Mouse (Mus musculus) stomach, embryonic 16.5 days (tissue): Measurements from ENCODE around the gene Dclre1c. TPM values are rescaled to one million over a fixed set of nuclear protein-coding genes. Genes with fewer than 3 reads are reported as not detected.

ENCODE experiments used
- ATAC-seq: fragments of 200-750 bp; cut with Nextera tagmentation; 2 replicates; pipeline ENCODE4 v1.8.0; 2017; ENCODE audit warnings: moderate number of reproducible peaks, moderate TSS enrichment; ENCODE audit not compliant: insufficient read depth, low FRiP score
- H3K27ac ChIP-seq: fragments of 300-500 bp; sonication (generic); 2 replicates; pipeline ENCODE4 v1.5.1; 2014; ENCODE audit warnings: low read length
- H3K27me3 ChIP-seq: fragments of 300-500 bp; sonication (generic); 2 replicates; pipeline ENCODE4 v1.6.1; 2014; ENCODE audit warnings: low read length, control low read depth, mixed read lengths; ENCODE audit not compliant: control insufficient read depth, insufficient read depth
- H3K36me3 ChIP-seq: fragments of 300-500 bp; sonication (generic); 2 replicates; pipeline ENCODE4 v1.6.1; 2014; ENCODE audit warnings: low read length; ENCODE audit not compliant: control insufficient read depth, insufficient read depth
- H3K4me1 ChIP-seq: fragments of 300-500 bp; sonication (generic); 2 replicates; pipeline ENCODE4 v1.6.1; 2014; ENCODE audit warnings: low read length, control low read depth, mixed read lengths; ENCODE audit not compliant: control insufficient read depth, insufficient read depth
- H3K4me2 ChIP-seq: fragments of 300-500 bp; sonication (generic); 2 replicates; pipeline ENCODE4 v1.6.1; 2014; ENCODE audit warnings: low read depth, low read length, mixed read lengths
- H3K4me3 ChIP-seq: fragments of 300-500 bp; sonication (generic); replicated peaks from 2 replicates; pipeline ENCODE4 v1.5.1; 2014; ENCODE audit warnings: mild to moderate bottlenecking, low read length
- H3K9ac ChIP-seq: fragments of 300-500 bp; sonication (generic); 2 replicates; pipeline ENCODE4 v1.6.1; 2014; ENCODE audit warnings: low read length
- H3K9me3 ChIP-seq: fragments of 300-500 bp; sonication (generic); replicated peaks from 2 replicates; pipeline ENCODE4 v1.6.1; 2016; ENCODE audit warnings: low read length, control low read depth; ENCODE audit not compliant: control insufficient read depth
- WGBS: fragments of 180-500 bp; shearing (Covaris S2); extraction: QIAGEN DNeasy Blood & Tissue Kit; methylation state at CpG from one replicate; pipeline ENCODE4 v1.1.7; 2014; 5-methylcytosine and 5-hydroxymethylcytosine counted together
- polyA plus RNA-seq: library from polyadenylated mRNA; unstranded; fragments of >200 nt; fragmentation: Nextera tagmentation; extraction: Ambion mirVana; gene quantifications from 2 replicates; pipeline ENCODE4 v1.2.1, GENCODE M21; 2015

The Dclre1c gene
- polyA plus RNA-seq, 1 experiment from 2014 or later, result 5.9 TPM

GRCm38 (mm10) chr2:3453096-3453495 is 29.2 kb downstream of the Dclre1c start:
- H3K4me3 ChIP-seq, result no peak overlapping the region
- WGBS, result 87% methylated on average over 3 of the region's 3 CpGs
- no peak for ATAC-seq
- no peaks in the 10 kb centered on the region for H3K27me3 ChIP-seq
- no peaks in the 10 kb centered on the region for H3K9me3 ChIP-seq
- no peak overlapping the region for H3K9ac ChIP-seq
- no peak overlapping the region for H3K27ac ChIP-seq
- H3K4me2 ChIP-seq, result no peak overlapping the region
- no peaks in the 10 kb centered on the region for H3K4me1 ChIP-seq
- no peaks in the 10 kb centered on the region; the same call in 1 of the 2 replicates for H3K36me3 ChIP-seq

DNA sequence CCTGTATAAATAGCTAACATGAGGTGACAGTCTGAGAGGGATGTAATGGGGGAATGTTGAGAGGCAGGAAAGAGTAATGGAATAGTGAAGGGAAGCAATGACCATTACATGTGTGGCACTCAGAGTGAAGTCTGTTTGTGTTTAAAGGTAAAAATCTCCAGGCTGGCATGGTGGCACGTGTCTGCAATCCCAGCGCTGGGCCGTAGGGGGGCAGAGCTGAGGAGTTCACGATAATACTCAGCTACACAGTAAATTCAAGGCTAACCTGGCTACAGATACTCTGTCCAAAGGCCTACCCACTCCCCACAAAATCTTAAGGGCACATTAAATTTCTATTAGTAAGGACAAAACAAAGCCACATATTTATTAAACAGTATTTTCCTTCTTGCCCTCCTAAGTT is 32.7 kb downstream of the Dclre1c start:
- no peak for ATAC-seq
- H3K9me3 ChIP-seq, result no peaks in the 10 kb centered on the region
- H3K4me3 ChIP-seq, result no peak overlapping the region
- H3K36me3 ChIP-seq, result no peaks in the 10 kb centered on the region; the same call in none of the 2 replicates
- H3K27me3 ChIP-seq, result no peaks in the 10 kb centered on the region
- no peaks in the 10 kb centered on the region for H3K4me1 ChIP-seq
- WGBS, result 79% methylated on average over 4 of the region's 4 CpGs
- H3K9ac ChIP-seq, result no peak overlapping the region
- H3K4me2 ChIP-seq, result no peak overlapping the region
- H3K27ac ChIP-seq, result no peak overlapping the region

- H3K4me3 ChIP-seq, result peak overlapping the region; percentile 98
- H3K4me2 ChIP-seq, result peak overlapping the region; percentile 88
- no peaks in the 10 kb centered on the region for H3K27me3 ChIP-seq
- peaks cover 12% of the 10 kb centered on the region for H3K4me1 ChIP-seq
- peak overlapping the region; percentile 92 for H3K27ac ChIP-seq
- under 1% methylated on average over 12 of the region's 12 CpGs for WGBS
- ATAC-seq, result no peak
- no peaks in the 10 kb centered on the region for H3K9me3 ChIP-seq
- H3K9ac ChIP-seq, result peak overlapping the region; percentile 89
- no peaks in the 10 kb centered on the region for H3K36me3 ChIP-seq
These were observed 50.0 kb downstream of the Dclre1c start for GRCm38 (mm10) chr2:3473891-3474290.

GRCm38 (mm10) chr2:3474361-3474805 is 50.5 kb downstream of the Dclre1c start:
- peaks cover 12% of the 10 kb centered on the region for H3K4me1 ChIP-seq

DNA sequence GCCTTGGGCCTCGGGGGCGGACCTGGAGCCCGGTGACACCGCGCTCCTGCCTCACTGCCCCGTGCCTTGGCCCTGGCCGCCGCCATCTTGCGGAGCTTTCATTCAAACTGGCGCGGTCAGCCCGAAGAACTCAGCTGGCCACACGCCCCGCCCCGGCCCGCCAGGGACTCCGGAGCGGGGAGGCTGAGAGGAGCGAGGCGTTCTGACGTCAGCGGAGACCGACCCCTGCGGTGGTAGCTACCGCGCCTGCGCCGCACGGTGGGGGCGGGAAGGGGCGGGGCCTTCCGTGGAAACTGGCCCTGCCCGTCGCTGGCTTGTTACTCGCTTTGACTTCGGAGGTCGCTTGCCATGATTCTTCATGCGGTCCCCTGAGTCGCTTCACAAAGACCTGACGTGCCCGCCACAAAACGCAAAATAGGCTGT is 50.9 kb downstream of the Dclre1c start, which contains the start of gene Suv39h2:
Suv39h2 (minus strand) TSS at position 171 of the 423 bp plus-strand sequence.
- Histone ChIP-seq H3K4me1 (peaks cover 12% of the 10 kb centered on the region), H3K36me3 (no peaks in the 10 kb centered on the region), H3K9me3 (no peaks in the 10 kb centered on the region), H3K27ac (peak within 1 kb of the TSS; percentile 92), H3K27me3 (no peaks in the 10 kb centered on the region), H3K4me2 (peak within 1 kb of the TSS; percentile 88), H3K4me3 (peak within 1 kb of the TSS; percentile 98), H3K9ac (peak within 1 kb of the TSS; percentile 89)
- peak; percentile 99 for ATAC-seq
- WGBS, result under 1% methylated on average over 42 of the region's 42 CpGs

More at GRCm38 (mm10) chr2:3474361-3474805, 50.5 kb downstream of the Dclre1c start:
- peak; percentile 52 for ATAC-seq
- peak overlapping the region; percentile 98 for H3K4me3 ChIP-seq
- H3K4me2 ChIP-seq, result peak overlapping the region; percentile 88
- H3K9me3 ChIP-seq, result no peaks in the 10 kb centered on the region
- no peaks in the 10 kb centered on the region for H3K27me3 ChIP-seq
- WGBS, result under 1% methylated on average over 46 of the region's 46 CpGs
- no peaks in the 10 kb centered on the region for H3K36me3 ChIP-seq
- peak overlapping the region; percentile 89 for H3K9ac ChIP-seq
- peak overlapping the region; percentile 92 for H3K27ac ChIP-seq

DNA sequence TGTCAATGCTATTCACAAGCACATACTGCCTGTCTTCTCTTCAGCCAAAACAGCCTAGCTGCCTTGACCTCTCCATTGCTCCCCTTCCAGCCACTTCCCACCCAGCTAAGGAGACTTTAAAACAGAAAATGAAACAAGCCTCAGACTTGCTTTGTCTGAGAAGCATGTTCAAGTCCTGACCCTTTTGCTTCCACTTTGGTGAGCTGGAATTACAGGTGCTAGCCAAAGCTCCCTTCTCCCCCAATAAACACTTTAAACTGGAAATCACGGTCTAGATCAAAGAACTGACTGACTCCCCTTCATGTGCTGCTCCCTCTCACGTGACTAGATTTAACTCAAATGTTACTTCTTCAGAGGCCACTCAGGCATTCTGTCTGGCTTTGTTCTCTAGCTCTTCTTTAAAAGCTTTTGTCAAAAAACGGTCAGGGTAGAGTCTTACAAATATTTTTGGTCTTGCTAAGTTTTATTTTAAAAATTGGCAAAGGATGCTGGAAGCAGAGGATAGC is 51.9 kb downstream of the Dclre1c start:
- H3K9ac ChIP-seq, result no peak overlapping the region; the same call in 1 of the 2 replicates
- WGBS, result 57% methylated on average over 3 of the region's 3 CpGs
- peak overlapping the region; percentile 77 for H3K4me2 ChIP-seq
- no peaks in the 10 kb centered on the region for H3K9me3 ChIP-seq
- H3K4me3 ChIP-seq, result peak overlapping the region; percentile 98; the same call in 1 of the 2 replicates
- H3K4me1 ChIP-seq, result peaks cover 12% of the 10 kb centered on the region
- no peaks in the 10 kb centered on the region for H3K27me3 ChIP-seq
- ATAC-seq, result no peak
- H3K27ac ChIP-seq, result no peak overlapping the region
- no peaks in the 10 kb centered on the region for H3K36me3 ChIP-seq

GRCm38 (mm10) chr2:3480239-3480638 is 56.3 kb downstream of the Dclre1c start:
- no peaks in the 10 kb centered on the region for H3K9me3 ChIP-seq
- H3K4me1 ChIP-seq, result peaks cover 3% of the 10 kb centered on the region; the same call in 1 of the 2 replicates
- H3K36me3 ChIP-seq, result no peaks in the 10 kb centered on the region
- no peak for ATAC-seq
- no peak overlapping the region for H3K4me3 ChIP-seq
- H3K27me3 ChIP-seq, result no peaks in the 10 kb centered on the region
- 76% methylated on average over 3 of the region's 3 CpGs for WGBS
- H3K9ac ChIP-seq, result no peak overlapping the region
- no peak overlapping the region for H3K4me2 ChIP-seq
- H3K27ac ChIP-seq, result no peak overlapping the region

GRCm38 (mm10) chr2:3489816-3490215 is 65.9 kb downstream of the Dclre1c start:
- Histone ChIP-seq H3K9me3 (no peaks in the 10 kb centered on the region), H3K27ac (no peak overlapping the region), H3K36me3 (peaks cover 26% of the 10 kb centered on the region), H3K9ac (no peak overlapping the region), H3K4me2 (no peak overlapping the region), H3K4me3 (no peak overlapping the region), H3K4me1 (no peaks in the 10 kb centered on the region), H3K27me3 (no peaks in the 10 kb centered on the region)
- 84% methylated on average over 3 of the region's 3 CpGs for WGBS
- ATAC-seq, result no peak

GRCm38 (mm10) chr2:3493833-3494409 is 70.0 kb downstream of the Dclre1c start:
- H3K9ac ChIP-seq, result no peak overlapping the region
- no peak for ATAC-seq

More at GRCm38 (mm10) chr2:3493833-3494409, 70.0 kb downstream of the Dclre1c start:
- no peak overlapping the region for H3K4me2 ChIP-seq
- no peak overlapping the region for H3K27ac ChIP-seq
- H3K9me3 ChIP-seq, result no peaks in the 10 kb centered on the region
- H3K4me3 ChIP-seq, result no peak overlapping the region
- H3K36me3 ChIP-seq, result peaks cover 33% of the 10 kb centered on the region
- H3K4me1 ChIP-seq, result no peaks in the 10 kb centered on the region
- 82% methylated on average over 3 of the region's 3 CpGs for WGBS
- no peaks in the 10 kb centered on the region for H3K27me3 ChIP-seq
